Mouse (Mus musculus): Measurements from ENCODE around the gene Cfap300. TPM values are rescaled to one million over a fixed set of nuclear protein-coding genes. Genes with fewer than 3 reads are reported as not detected.

Cfap300 gene
- 10.8 and 13.0 TPM in 2 replicates for polyA plus RNA-seq (2014; fragmentation: Nextera tagmentation; extraction: Ambion mirVana)

GRCm38 (mm10) chr9:8042338-8043043 lies at the start of gene Cfap300:
Gene Cfap300 (minus strand): TSS chr9:8042823.
- DNase-seq (peak; percentile 99), ATAC-seq (ENCODE audit: insufficient read depth) (peak; percentile 98)
- Histone ChIP-seq H3K4me2 (peak within 1 kb of the TSS; percentile 70), H3K9me3 (ENCODE audit: low read depth, low read length) (no peaks in the 10 kb centered on the region), H3K27me3 (ENCODE audit: insufficient read depth, low read length) (no peaks in the 10 kb centered on the region), H3K9ac (peak within 1 kb of the TSS; percentile 62), H3K4me1 (ENCODE audit: insufficient read depth) (0 out of 2 replicates have a peak, but pooled peaks cover 4% of the 10 kb centered on the region), H3K27ac (ENCODE audit: low read depth) (peak within 1 kb of the TSS; percentile 70), H3K4me3 (ENCODE audit: low read depth, low read length) (peak within 1 kb of the TSS; percentile 71), H3K36me3 (ENCODE audit: insufficient read depth) (no peaks in the 10 kb centered on the region)
- no peak for TF ChIP-seq CTCF (IDR thresholded peaks at IDR 0.05; ENCODE audit: low read depth)
- WGBS = under 1% methylated on average over 39 of the region's 39 CpGs

- no peaks in the 10 kb centered on the region for H3K4me1 ChIP-seq (ENCODE audit: insufficient read depth)
- H3K4me3 ChIP-seq (ENCODE audit: low read depth, low read length) = no peak overlapping the region
- no peak for TF ChIP-seq CTCF (IDR thresholded peaks at IDR 0.05; ENCODE audit: low read depth)
- H3K27me3 ChIP-seq (ENCODE audit: insufficient read depth, low read length) = no peaks in the 10 kb centered on the region
- ATAC-seq (ENCODE audit: insufficient read depth) (no peak), DNase-seq (no peak)
- H3K9me3 ChIP-seq (ENCODE audit: low read depth, low read length) = no peaks in the 10 kb centered on the region
- H3K36me3 ChIP-seq (ENCODE audit: insufficient read depth) = no peaks in the 10 kb centered on the region
- no peak overlapping the region for H3K9ac ChIP-seq
- H3K27ac ChIP-seq (ENCODE audit: low read depth) = no peak overlapping the region
- no peak overlapping the region for H3K4me2 ChIP-seq
- 77% methylated on average over 5 of the region's 5 CpGs for WGBS
Observed at GRCm38 (mm10) chr9:8078882-8079281, 36.3 kb upstream of the Cfap300 start.

GRCm38 (mm10) chr9:8074345-8074744 lies 31.7 kb upstream of the Cfap300 start:
- no peak overlapping the region for H3K4me3 ChIP-seq (ENCODE audit: low read depth, low read length)
- no peaks in the 10 kb centered on the region for H3K4me1 ChIP-seq (ENCODE audit: insufficient read depth)
- no peak overlapping the region for H3K4me2 ChIP-seq
- no peak overlapping the region for H3K9ac ChIP-seq
- H3K27ac ChIP-seq (ENCODE audit: low read depth) = no peak overlapping the region
- H3K9me3 ChIP-seq (ENCODE audit: low read depth, low read length) = no peaks in the 10 kb centered on the region
- ATAC-seq (ENCODE audit: insufficient read depth) = no peak
- peak; percentile 54 for DNase-seq
- H3K36me3 ChIP-seq (ENCODE audit: insufficient read depth) = no peaks in the 10 kb centered on the region
- no peaks in the 10 kb centered on the region for H3K27me3 ChIP-seq (ENCODE audit: insufficient read depth, low read length)
- peak; percentile 55 for TF ChIP-seq CTCF (IDR thresholded peaks at IDR 0.05; ENCODE audit: low read depth)

DNA sequence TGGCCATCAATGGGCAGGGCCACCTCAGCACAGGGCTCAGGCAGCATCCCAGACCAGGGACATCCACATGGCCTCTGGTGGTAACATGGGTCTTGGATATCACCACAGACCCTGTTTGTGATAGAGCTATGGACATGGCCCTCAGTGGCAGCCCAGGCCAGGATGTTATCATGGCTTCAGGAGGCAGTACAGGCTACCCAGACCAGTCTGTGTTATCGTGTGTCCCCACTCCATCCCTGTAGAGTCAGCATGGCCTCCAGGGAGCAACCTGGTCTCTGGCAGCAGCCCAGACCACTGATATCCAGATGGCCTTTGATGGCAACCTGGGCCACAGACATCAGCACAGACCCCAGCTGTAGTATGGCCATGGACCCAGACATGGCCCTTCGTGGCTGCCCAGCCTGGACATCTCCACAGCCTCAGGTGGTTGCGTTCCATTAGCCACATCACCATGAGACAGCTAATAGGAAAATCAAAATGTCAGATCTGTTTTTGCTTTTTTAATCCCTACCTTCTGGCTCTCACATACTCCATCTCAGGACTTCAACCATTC lies 30.7 kb upstream of the Cfap300 start:
- no peak for TF ChIP-seq CTCF (IDR thresholded peaks at IDR 0.05; ENCODE audit: low read depth)
- Histone ChIP-seq H3K4me1 (ENCODE audit: insufficient read depth) (no peaks in the 10 kb centered on the region), H3K36me3 (ENCODE audit: insufficient read depth) (no peaks in the 10 kb centered on the region), H3K9ac (no peak overlapping the region), H3K4me3 (ENCODE audit: low read depth, low read length) (no peak overlapping the region), H3K27me3 (ENCODE audit: insufficient read depth, low read length) (no peaks in the 10 kb centered on the region), H3K9me3 (ENCODE audit: low read depth, low read length) (no peaks in the 10 kb centered on the region), H3K27ac (ENCODE audit: low read depth) (no peak overlapping the region), H3K4me2 (no peak overlapping the region)
- no peak for ATAC-seq (ENCODE audit: insufficient read depth)
- 86% methylated on average over 3 of the region's 3 CpGs for WGBS
- DNase-seq = no peak

GRCm38 (mm10) chr9:8059636-8060035 lies 17.0 kb upstream of the Cfap300 start:
- Histone ChIP-seq H3K9ac (no peak overlapping the region), H3K27me3 (ENCODE audit: insufficient read depth, low read length) (no peaks in the 10 kb centered on the region), H3K36me3 (ENCODE audit: insufficient read depth) (no peaks in the 10 kb centered on the region), H3K4me1 (ENCODE audit: insufficient read depth) (no peaks in the 10 kb centered on the region), H3K9me3 (ENCODE audit: low read depth, low read length) (no peaks in the 10 kb centered on the region), H3K27ac (ENCODE audit: low read depth) (no peak overlapping the region), H3K4me2 (no peak overlapping the region), H3K4me3 (ENCODE audit: low read depth, low read length) (no peak overlapping the region)
- 68% methylated on average over 3 of the region's 3 CpGs for WGBS
- DNase-seq = no peak
- no peak for TF ChIP-seq CTCF (IDR thresholded peaks at IDR 0.05; ENCODE audit: low read depth)
- no peak for ATAC-seq (ENCODE audit: insufficient read depth)

DNA sequence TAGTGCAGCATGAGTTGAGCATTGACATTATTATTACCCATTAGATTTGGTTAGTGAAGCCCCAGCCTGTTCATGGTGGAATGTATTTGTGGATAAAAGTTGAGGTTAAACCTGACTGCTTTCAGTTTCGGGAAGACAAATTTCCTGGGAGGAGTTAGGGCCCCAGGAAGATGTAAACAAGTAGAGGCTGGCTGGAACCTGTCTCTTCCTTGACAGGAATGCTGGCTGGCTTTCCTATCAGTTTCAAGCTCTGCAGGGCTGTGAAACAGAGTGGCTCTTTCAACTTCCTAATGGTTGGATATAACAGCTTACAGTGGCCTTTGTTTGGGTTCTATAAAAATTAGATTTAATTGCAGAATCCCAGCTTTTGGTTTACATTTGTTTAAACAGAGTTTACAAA lies 12.2 kb upstream of the Cfap300 start:
- no peak overlapping the region for H3K4me2 ChIP-seq
- H3K27ac ChIP-seq (ENCODE audit: low read depth) = no peak overlapping the region
- H3K27me3 ChIP-seq (ENCODE audit: insufficient read depth, low read length) = no peaks in the 10 kb centered on the region
- ATAC-seq (ENCODE audit: insufficient read depth) = no peak
- H3K9me3 ChIP-seq (ENCODE audit: low read depth, low read length) = no peaks in the 10 kb centered on the region
- peak; percentile 10 for DNase-seq
- no peaks in the 10 kb centered on the region for H3K4me1 ChIP-seq (ENCODE audit: insufficient read depth)
- 6% methylated on average over 1 of the region's 1 CpGs for WGBS
- no peak for TF ChIP-seq CTCF (IDR thresholded peaks at IDR 0.05; ENCODE audit: low read depth)
- no peaks in the 10 kb centered on the region for H3K36me3 ChIP-seq (ENCODE audit: insufficient read depth)
- no peak overlapping the region for H3K9ac ChIP-seq
- H3K4me3 ChIP-seq (ENCODE audit: low read depth, low read length) = no peak overlapping the region

DNA sequence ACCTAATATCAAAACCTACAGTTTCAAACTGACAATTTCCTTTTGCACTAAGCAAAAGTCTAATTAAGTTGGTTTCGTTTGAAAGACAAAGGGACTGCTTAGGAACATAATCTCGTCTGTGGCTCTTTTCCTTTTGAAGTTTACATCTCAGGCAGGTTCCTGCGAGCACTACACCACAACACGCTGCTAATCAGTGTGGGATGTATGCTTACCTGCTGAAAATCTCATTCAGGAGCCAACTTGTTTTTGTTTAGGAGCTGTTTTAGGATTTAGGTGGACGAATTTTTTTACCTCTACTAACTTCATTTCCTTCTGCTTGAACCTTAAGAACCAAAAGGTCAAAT lies 393 bp upstream of the Cfap300 start:
- no peak overlapping the region for H3K9ac ChIP-seq
- H3K9me3 ChIP-seq (ENCODE audit: low read depth, low read length) = no peaks in the 10 kb centered on the region
- H3K36me3 ChIP-seq (ENCODE audit: insufficient read depth) = no peaks in the 10 kb centered on the region
- H3K27ac ChIP-seq (ENCODE audit: low read depth) = peak overlapping the region; percentile 56; the same call in 1 of the 2 replicates
- no peaks in the 10 kb centered on the region for H3K27me3 ChIP-seq (ENCODE audit: insufficient read depth, low read length)
- H3K4me2 ChIP-seq = peak overlapping the region; percentile 70
- H3K4me1 ChIP-seq (ENCODE audit: insufficient read depth) = 0 out of 2 replicates have a peak, but pooled peaks cover 4% of the 10 kb centered on the region
- H3K4me3 ChIP-seq (ENCODE audit: low read depth, low read length) = peak overlapping the region; percentile 71; the same call in 1 of the 2 replicates
- DNase-seq (no peak), ATAC-seq (ENCODE audit: insufficient read depth) (peak; percentile 49)
- WGBS = 19% methylated on average over 5 of the region's 5 CpGs
- no peak for TF ChIP-seq CTCF (IDR thresholded peaks at IDR 0.05; ENCODE audit: low read depth)

All from lung, embryonic 14.5 days (tissue).